Mouse (Mus musculus): Measurements from ENCODE around the gene Plxnc1.

- TF ChIP-seq POLR2A (IDR thresholded peaks at IDR 0.05; ENCODE audit: low read depth, low read length) (no peak), CTCF (conservative IDR thresholded peaks at IDR 0.05; ENCODE audit: insufficient read depth, insufficient read length, low read depth, low read length) (0 out of 2 replicates have a peak, but pooled peaks have one; percentile 27)
These were observed 20.5 kb upstream of the Plxnc1 start for GRCm38 (mm10) chr10:94965093-94965492.

All from kidney, adult 2 months (tissue).